Mouse (Mus musculus) heart, postnatal 36 days (tissue): ENCODE results near the gene Cdyl2. TPM values are rescaled to one million over a fixed set of nuclear protein-coding genes. Genes with fewer than 3 reads are reported as not detected.

Source experiments
- DNase-seq, 2 experiments: peaks; one replicate each; pipeline ENCODE4 v3.0.0; 2021 to 2022
- intact Hi-C: fragments of 180-260 bp; cut with DNase I; formaldehyde crosslinking; loops from one replicate; pipeline ENCODE4 v1.15.1; 2025
- total RNA-seq, 2 experiments: library from RNA; stranded (reverse); gene quantifications; 2 replicates each; pipeline ENCODE4 v1.2.3; 2021

The Cdyl2 gene
- total RNA-seq: 1 to 10 TPM; 3.5 to 4.5 TPM

GRCm38 (mm10) chr8:116732684-116733647 lies at the start of gene Cdyl2:
Gene Cdyl2, minus strand, starts transcription at chr8:116732991.
- peak; percentile 82 to 84 for DNase-seq
- intact Hi-C loops: loop anchor here (5.0 kb wide), 1 partner anchor 251 kb away; no protein-coding TSS in a partner anchor

DNA sequence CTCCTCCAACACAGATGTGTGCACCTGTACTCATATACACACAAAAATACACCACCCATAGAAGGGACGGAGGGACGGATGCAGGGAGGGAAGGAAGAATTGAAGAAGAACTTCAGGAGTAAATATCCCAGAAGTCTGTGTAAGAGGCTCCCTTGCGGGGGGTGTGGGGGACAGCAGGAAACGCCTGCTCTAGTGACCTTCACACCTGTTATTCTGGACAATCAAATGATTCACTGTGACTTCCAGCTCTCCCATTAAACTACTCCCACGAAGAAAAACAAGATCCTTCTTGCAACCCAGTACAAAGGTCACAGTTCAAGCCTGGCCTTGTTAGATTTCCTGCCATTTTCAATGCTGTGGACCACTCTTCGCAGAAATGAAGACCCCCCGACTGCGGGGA lies 47.8 kb upstream of the Cdyl2 start:
- no peak for DNase-seq
- intact Hi-C loops: no loop called here

DNA sequence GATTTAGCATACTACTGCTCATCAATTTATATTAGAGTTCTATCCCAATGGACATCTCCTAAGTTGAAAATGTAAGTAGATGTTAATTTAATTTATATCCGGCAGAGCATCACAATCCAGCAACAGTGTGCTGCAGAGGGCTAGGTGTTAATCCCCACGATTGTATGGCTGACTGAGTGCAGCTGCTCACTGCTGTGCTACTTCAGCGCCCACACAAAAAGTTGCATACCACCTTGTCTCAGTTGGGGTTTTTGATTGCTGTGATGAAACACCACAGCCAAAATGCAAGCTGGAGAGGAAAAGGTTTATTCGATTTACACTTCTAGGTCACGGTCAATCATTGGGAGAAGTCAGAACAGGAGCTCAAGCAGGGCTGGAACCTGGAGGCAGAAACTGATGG lies 41.4 kb upstream of the Cdyl2 start:
- intact Hi-C loops: no loop called here
- DNase-seq: no peak

DNA sequence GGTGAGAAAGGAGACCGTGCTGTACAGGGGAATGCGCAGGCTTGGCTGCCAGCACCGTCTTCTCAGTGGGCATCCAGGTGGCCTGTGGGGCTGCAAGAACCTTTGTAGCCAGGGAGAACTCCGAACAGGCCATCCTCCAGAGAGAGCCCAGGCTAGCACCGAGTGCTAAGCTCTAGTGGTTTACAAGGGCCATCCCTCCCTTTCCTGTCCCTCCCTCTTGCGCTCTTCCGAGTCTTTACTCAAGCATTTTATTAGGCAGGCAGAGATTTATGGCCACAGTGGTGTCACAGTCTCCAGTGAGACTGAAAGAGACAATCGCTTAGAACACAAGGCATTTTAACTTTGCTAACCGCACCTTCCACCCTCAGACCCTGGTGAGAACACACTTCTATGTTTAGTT lies 39.9 kb upstream of the Cdyl2 start:
- intact Hi-C loops: no loop called here
- DNase-seq: no peak

- DNase-seq: no peak
- intact Hi-C loops: no loop called here
Measured at GRCm38 (mm10) chr8:116771797-116772343, 39.1 kb upstream of the Cdyl2 start.

GRCm38 (mm10) chr8:116770756-116771155 lies 38.0 kb upstream of the Cdyl2 start:
- no peak for DNase-seq
- intact Hi-C loops: no loop called here

- intact Hi-C loops: loop anchor here (5.0 kb wide), 1 partner anchor 84 kb away; no protein-coding TSS in a partner anchor
- DNase-seq: no peak
Measured at GRCm38 (mm10) chr8:116756174-116756573, 23.4 kb upstream of the Cdyl2 start.

DNA sequence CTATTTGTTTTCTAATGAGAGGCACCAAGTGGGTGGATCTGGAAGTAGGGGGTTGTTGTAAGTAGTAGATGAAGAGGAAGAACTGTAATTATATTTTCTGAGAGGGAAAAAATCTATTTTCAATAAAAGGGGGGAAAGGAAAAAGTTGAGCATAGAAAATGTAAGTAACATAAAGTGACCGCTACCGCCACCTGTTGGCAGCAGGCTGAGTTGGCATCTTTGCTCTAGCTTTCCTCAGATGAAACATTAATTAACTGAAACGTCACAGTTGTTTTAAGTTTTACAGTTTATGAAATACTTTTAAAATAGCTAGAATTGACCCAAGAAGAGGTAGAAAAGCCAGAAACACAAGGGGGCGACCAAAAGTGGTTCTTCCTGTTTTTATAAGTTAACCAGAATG lies 22.8 kb upstream of the Cdyl2 start:
- peak; percentile 36 to 66 for DNase-seq
- intact Hi-C loops: loop anchor here (1.0 to 5.0 kb wide), 2 partner anchors 83 to 274 kb away; no protein-coding TSS in a partner anchor

- intact Hi-C loops: no loop called here
- no peak for DNase-seq
Measured at GRCm38 (mm10) chr8:116740726-116741125, 7.9 kb upstream of the Cdyl2 start.

DNA sequence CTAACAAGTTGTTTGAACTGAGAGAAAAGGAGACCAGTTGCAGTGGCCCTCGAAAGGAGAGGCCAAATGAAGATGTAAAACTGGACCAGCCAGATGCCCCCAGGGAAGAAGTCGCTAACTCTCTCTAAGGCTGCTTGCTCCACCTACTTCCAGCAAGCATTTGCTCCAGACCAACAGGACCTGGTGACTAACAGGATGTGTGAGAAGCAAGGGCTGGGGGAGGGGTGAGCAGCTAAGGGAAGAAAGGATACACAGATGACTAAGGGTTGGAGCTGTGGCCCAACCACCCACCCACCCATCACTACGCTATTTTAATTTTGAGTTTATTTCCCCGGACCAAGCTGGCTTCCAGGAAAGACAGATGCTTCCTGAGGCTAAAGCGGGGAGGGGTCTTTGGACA lies 2.5 kb upstream of the Cdyl2 start:
- no peak for DNase-seq
- intact Hi-C loops: no loop called here

DNA sequence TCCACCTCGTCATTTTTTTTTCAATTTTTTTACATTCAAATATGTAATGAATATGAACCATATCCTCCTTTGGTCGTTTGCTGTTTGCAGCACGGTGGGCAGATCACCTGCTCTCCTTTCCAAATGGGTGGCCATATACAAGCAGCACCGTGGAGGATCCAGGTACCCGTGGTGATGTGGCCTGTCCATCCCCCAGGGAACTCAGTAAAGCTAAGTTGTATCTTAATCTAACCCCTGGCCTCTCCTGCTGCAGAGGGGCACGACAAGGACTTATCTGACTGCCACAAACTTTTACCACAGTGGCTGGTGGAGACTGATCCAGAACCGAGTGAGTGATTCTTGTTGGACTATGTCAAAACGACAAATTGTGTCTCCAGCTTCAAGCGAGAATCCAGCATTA lies 1.4 kb upstream of the Cdyl2 start:
- intact Hi-C loops: loop anchor here (5.0 kb wide), 1 partner anchor 252 kb away; no protein-coding TSS in a partner anchor
- DNase-seq: no peak

DNA sequence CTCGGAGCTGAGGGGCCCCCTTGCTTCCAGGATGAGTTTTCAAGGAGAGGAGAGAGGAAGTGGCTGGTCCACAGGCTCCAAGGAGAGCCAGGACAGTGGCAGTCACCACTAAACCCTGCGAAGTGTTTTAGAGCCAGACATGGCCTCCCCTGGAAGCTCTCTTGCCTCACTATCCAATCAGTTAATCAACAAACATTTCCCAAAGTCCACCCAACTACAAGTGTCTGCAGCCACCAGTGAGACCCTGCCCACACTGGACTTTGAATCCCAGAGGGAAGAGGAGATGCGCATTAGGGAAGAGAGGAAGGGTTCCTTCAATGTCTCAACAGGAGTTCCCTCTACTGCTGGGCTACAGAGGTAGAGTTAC lies 840 bp upstream of the Cdyl2 start:
- no peak for DNase-seq

GRCm38 (mm10) chr8:116731976-116732683 lies 661 bp downstream of the Cdyl2 start:
- intact Hi-C loops: loop anchor here (5.0 kb wide), 1 partner anchor 250 kb away; no protein-coding TSS in a partner anchor

More for the DNA sequence above, 840 bp upstream of the Cdyl2 start:
- intact Hi-C loops: loop anchor here (5.0 kb wide), 1 partner anchor 251 kb away; no protein-coding TSS in a partner anchor

DNA sequence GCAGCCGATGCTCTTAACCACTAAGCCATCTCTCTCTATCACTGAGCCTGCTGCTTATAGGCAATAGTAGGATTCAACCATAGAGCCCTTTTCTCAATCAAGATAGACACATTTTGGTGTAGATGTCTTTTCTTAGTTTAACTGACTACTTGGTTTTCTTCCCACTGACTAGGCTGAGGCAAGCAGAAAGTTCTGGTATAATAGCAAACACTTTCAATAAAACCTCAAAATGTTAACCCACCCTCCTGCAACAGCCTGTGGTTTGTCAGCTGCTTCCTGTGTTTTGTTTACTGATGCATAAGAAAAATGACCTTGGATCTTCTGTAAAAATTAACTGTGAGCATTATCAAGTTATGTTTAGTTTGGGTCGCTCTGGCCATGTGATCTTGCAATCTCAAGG lies 11.3 kb downstream of the Cdyl2 start:
- intact Hi-C loops: no loop called here
- no peak for DNase-seq

More at GRCm38 (mm10) chr8:116731976-116732683, 661 bp downstream of the Cdyl2 start:
- DNase-seq: no peak

DNA sequence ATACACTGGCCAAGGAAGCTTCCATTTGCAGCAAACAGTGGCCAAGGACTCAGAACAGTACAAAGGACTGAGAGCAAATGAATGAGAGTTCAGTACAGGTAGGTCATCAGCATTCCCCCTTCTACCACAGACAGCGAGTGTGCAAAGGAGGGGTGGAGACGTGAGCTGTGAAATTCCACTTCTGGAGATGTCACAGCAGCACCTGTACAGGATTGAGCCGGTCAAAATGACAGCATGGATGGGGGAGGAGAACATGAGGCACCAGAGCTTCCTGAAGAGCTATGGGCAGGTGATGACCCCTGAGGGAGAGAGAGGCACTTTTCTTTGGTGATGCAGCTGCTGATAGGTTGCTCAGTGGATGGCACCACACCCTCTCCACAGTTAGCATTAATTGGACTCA lies 25.3 kb downstream of the Cdyl2 start:
- DNase-seq: no peak
- intact Hi-C loops: no loop called here

- intact Hi-C loops: no loop called here
- no peak for DNase-seq
Measured at GRCm38 (mm10) chr8:116702501-116702900, 30.3 kb downstream of the Cdyl2 start.

GRCm38 (mm10) chr8:116692931-116693330 lies 39.9 kb downstream of the Cdyl2 start:
- DNase-seq: no peak
- intact Hi-C loops: no loop called here

DNA sequence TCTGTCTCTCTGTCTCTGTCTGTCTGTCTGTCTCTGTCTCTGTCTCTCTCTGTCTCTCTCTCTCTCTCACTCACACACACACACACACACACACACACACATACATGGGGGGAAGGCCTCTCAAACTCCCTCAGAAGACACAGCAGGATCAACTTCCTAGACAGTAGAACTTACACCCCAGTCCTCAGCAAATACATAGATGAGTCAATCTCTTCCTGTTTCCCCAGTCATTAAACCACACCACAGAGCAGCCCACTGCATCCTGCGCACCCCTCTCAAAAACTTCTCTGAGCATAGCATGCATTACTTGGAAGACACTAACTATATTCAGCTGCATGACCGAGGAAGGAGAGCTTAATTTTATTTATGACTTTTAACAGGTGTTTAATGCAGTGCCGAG lies 43.0 kb downstream of the Cdyl2 start:
- intact Hi-C loops: no loop called here
- DNase-seq: no peak

- intact Hi-C loops: no loop called here
- DNase-seq: no peak
Measured at GRCm38 (mm10) chr8:116676174-116676573, 56.6 kb downstream of the Cdyl2 start.

GRCm38 (mm10) chr8:116673966-116674805 lies 58.6 kb downstream of the Cdyl2 start:
- intact Hi-C loops: loop anchor here (5.0 kb wide), 2 partner anchors 83 to 193 kb away; no protein-coding TSS in a partner anchor
- no peak for DNase-seq
